Mouse (Mus musculus) thymus, adult 2 months (tissue): ENCODE measurements around the gene Hltf. TPM values are rescaled to one million over a fixed set of nuclear protein-coding genes. Genes with fewer than 3 reads are reported as not detected.

Experiments
- DNase-seq: peaks from one replicate; pipeline ENCODE4 v3.0.0; 2021
- H3K27ac ChIP-seq: fragments of 200-500 bp; 2 replicates; pipeline ENCODE4 v1.5.1; 2012; ENCODE audit warnings: low read length, control low read depth; ENCODE audit not compliant: control insufficient read depth, insufficient read depth
- H3K27me3 ChIP-seq: fragments of 200-500 bp; 2 replicates; pipeline ENCODE4 v1.6.1; 2012; ENCODE audit warnings: mild to moderate bottlenecking, low read length, moderate library complexity, mixed read lengths; ENCODE audit not compliant: control insufficient read depth, insufficient read depth
- H3K36me3 ChIP-seq: fragments of 200-500 bp; 2 replicates; pipeline ENCODE4 v1.6.1; 2012; ENCODE audit warnings: mild to moderate bottlenecking, low read length, moderate library complexity; ENCODE audit not compliant: control insufficient read depth, insufficient read depth
- H3K4me1 ChIP-seq: fragments of 200-500 bp; replicated peaks from 2 replicates; pipeline ENCODE4 v1.6.1; 2012; ENCODE audit warnings: low read length; ENCODE audit not compliant: control insufficient read depth, insufficient read depth
- H3K4me3 ChIP-seq: fragments of 200-500 bp; 2 replicates; pipeline ENCODE4 v1.5.1; 2012; ENCODE audit warnings: mild to moderate bottlenecking, low read length, control low read depth, moderate library complexity; ENCODE audit not compliant: control insufficient read depth, insufficient read depth
- CTCF ChIP-seq: fragments of 200-500 bp; IDR thresholded peaks from 2 replicates; pipeline ENCODE4 v1.5.1; 2012; ENCODE audit warnings: mild to moderate bottlenecking, control low read depth, low read length, moderate library complexity, borderline replicate concordance; ENCODE audit not compliant: control insufficient read depth, poor library complexity, insufficient read depth; ENCODE audit errors: extremely low read depth
- POLR2A ChIP-seq: fragments of 200-500 bp; IDR thresholded peaks from 2 replicates; pipeline ENCODE4 v1.6.1; 2012; ENCODE audit warnings: mild to moderate bottlenecking, low read length, control low read depth, moderate library complexity; ENCODE audit not compliant: control insufficient read depth, poor library complexity, insufficient read depth; ENCODE audit errors: extremely low read depth
- WGBS: fragments of 180-500 bp; shearing (Covaris S2); methylation state at CpG from one replicate; pipeline ENCODE4 v1.1.7; 2018; 5-methylcytosine and 5-hydroxymethylcytosine counted together
- polyA plus RNA-seq: library from polyadenylated mRNA; depleted of rRNA; stranded (reverse); fragments of >200 nt; gene quantifications from 2 replicates; pipeline ENCODE4 v1.2.3, GENCODE M21; 2012

Hltf gene
- polyA plus RNA-seq, 1 experiment: 8.2 TPM

DNA sequence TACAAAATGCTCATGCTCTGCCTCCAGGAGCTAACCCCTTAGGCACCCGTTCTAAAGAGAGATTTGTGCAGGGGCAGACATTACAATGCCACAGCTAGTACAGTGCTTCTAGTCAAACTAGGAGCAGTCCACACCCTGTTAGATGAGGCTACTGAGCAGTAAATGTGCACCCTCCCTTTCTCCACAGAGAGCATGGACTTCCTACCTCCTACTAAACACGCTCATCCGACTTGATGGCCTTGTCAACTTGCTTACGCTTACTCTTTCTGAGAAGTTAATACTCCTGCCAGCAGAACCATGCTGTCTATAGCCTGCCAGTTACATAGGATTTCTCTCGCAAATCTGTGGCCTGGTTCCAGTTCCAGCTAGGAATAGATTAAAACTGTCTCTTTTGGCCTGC is 68.0 kb downstream of the Hltf start:
- no peak for TF ChIP-seq POLR2A
- no peak for TF ChIP-seq CTCF
- Histone ChIP-seq H3K27me3 (no peaks in the 10 kb centered on the region), H3K4me1 (no peaks in the 10 kb centered on the region), H3K36me3 (no peaks in the 10 kb centered on the region), H3K27ac (no peak overlapping the region), H3K4me3 (no peak overlapping the region)
- no peak for DNase-seq
- 96% methylated on average over 5 of the region's 5 CpGs for WGBS

DNA sequence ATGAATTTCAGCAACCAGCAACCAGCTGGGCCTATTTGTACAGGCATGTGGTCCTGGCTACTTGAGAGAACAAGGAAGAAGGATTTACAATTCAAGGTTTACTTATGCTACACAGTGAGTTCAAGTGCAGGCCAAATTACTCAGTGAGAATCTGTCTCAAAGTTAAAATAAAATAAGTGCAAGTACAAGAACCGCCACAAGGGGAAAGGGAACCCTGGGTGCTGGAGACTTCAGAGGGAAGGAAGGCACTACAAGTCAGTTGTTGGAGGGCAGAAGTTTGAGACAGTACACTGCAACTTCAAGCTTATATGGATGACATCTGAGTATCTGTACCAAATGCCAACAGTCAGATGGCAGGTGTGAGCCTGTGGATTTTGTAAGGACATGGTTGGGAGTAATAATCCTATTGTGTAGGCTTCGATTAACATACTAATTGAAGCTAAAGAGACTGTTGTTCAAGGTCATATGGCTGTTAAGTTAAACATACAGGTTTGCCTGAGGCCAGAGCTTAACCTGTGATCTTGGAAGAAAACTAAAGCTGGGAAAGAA is 69.5 kb downstream of the Hltf start:
- DNase-seq: no peak
- TF ChIP-seq CTCF: no peak
- no peak for TF ChIP-seq POLR2A
- Histone ChIP-seq H3K4me3 (no peak overlapping the region), H3K4me1 (no peaks in the 10 kb centered on the region), H3K36me3 (no peaks in the 10 kb centered on the region), H3K27me3 (no peaks in the 10 kb centered on the region), H3K27ac (no peak overlapping the region)
- 87% methylated on average over 2 of the region's 2 CpGs for WGBS

DNA sequence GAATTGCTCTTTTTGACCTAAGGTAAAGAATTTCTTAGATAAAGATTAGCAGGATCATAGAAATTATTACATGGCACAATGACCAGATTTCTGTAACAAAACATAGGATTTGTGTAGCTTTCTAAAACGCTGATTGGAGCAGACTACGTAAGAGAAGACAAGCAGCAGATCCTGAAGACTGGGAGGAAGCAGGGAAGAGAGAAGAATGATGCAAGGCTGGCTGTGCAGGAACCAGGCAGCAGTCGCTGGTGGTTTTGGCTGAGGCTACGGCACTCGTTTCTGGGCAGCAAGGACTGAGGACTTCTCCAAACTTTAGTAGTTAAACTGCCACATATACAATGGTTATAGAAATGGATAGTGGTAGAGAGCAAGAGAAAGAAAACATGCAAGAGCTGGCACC is 71.9 kb downstream of the Hltf start:
- H3K36me3 ChIP-seq: no peaks in the 10 kb centered on the region
- WGBS: 93% methylated on average over 5 of the region's 5 CpGs
- no peak for TF ChIP-seq POLR2A
- TF ChIP-seq CTCF: no peak

DNA sequence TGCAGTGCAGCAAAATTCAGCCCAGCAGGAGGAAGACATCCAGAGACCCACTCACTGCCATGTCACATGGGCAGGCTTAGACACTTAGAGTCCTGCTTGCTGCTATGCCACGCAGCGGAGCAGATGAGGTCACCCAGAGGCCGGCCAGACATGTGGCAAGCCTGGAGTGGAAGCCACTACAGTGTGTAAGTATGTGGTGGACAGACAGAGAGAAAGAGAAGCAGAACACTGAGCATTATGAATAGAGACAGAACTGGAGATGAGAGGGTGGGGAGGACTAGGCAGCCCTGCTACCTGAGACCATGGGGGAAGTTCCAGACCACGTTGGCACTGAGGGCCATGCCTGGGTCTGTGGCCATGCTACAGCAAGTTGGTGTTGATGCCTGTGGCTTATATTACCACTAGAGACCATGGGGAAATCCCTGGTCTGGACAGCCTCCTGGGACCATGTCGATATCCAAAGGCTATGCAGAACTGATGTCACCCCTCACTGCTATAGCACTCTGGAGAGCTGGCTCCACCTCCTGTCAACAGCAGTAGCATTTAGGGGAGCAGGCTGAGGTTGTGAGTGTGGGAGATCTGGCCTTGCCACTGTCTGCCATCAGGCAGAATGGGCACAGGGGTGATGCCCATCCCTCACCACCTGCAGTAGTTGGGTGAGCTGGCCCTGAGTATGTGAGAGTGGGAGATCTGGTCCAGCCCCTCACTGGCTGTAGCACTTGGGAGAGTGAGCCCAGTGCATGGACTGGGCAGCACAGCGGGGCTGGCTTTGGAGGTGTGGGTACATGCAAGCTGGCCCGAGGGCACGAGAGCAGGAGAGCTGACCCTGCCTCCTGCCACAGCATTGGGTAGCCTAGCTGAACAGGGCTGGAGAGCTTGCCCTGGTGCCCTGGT is 73.1 kb downstream of the Hltf start:
- no peaks in the 10 kb centered on the region for H3K4me1 ChIP-seq
- WGBS: 92% methylated on average over 8 of the region's 8 CpGs
- H3K4me3 ChIP-seq: no peak overlapping the region
- no peak for TF ChIP-seq CTCF
- no peak for TF ChIP-seq POLR2A
- no peak for DNase-seq
- H3K27me3 ChIP-seq: no peaks in the 10 kb centered on the region
- no peaks in the 10 kb centered on the region for H3K36me3 ChIP-seq
- no peak overlapping the region for H3K27ac ChIP-seq

More for the DNA sequence above, 71.9 kb downstream of the Hltf start:
- DNase-seq: no peak
- Histone ChIP-seq H3K4me3 (no peak overlapping the region), H3K27me3 (no peaks in the 10 kb centered on the region), H3K4me1 (no peaks in the 10 kb centered on the region), H3K27ac (no peak overlapping the region)

DNA sequence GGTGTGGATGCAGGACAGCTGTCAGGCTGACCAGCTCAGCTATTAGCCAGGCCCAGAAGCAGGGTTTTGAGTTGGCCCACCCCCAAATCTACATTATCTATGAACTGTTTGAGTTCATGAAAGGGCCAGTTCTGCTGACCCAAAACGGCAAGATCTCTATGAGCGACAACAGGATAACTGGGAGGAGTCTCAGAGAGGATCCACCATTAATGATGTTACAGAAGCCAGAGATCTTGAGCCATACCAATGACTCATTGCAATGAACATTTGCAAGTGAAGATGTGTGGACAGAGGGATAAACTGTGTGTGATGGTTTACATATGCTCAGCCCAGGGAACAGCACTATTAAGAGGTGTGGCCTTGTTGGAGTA is 73.7 kb downstream of the Hltf start:
- H3K4me1 ChIP-seq: no peaks in the 10 kb centered on the region
- no peak overlapping the region for H3K4me3 ChIP-seq
- no peak overlapping the region for H3K27ac ChIP-seq
- H3K36me3 ChIP-seq: no peaks in the 10 kb centered on the region
- no peak for TF ChIP-seq POLR2A
- no peak for TF ChIP-seq CTCF
- H3K27me3 ChIP-seq: no peaks in the 10 kb centered on the region
- DNase-seq: no peak
- WGBS: 97% methylated on average over 2 of the region's 2 CpGs

DNA sequence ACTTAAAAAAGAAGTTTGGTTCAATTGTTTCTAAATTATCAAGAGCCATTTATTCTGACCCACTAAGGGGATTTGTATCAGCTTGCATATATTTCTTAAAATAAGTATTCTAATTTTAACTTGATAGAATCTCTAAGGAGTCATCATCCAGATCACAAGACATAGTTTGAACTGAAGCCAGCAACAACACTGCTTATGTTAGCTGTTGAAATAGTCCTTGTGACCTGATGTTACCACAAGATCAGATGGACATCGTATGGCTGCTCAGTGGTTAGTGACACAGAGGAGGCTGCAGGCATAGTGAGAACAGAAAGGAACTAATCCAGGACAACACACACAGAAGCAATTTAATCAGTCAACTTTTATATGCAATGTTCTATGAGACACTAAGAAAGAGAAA is 75.1 kb downstream of the Hltf start:
- no peaks in the 10 kb centered on the region for H3K36me3 ChIP-seq
- no peak for DNase-seq
- H3K4me3 ChIP-seq: no peak overlapping the region
- no peaks in the 10 kb centered on the region for H3K27me3 ChIP-seq
- no peaks in the 10 kb centered on the region for H3K4me1 ChIP-seq
- 89% methylated on average over 1 of the region's 1 CpGs for WGBS
- TF ChIP-seq POLR2A: no peak
- TF ChIP-seq CTCF: no peak
- no peak overlapping the region for H3K27ac ChIP-seq
